25 mouse cellular contexts compared by ENCODE assay signal in the genomic region with DNA sequence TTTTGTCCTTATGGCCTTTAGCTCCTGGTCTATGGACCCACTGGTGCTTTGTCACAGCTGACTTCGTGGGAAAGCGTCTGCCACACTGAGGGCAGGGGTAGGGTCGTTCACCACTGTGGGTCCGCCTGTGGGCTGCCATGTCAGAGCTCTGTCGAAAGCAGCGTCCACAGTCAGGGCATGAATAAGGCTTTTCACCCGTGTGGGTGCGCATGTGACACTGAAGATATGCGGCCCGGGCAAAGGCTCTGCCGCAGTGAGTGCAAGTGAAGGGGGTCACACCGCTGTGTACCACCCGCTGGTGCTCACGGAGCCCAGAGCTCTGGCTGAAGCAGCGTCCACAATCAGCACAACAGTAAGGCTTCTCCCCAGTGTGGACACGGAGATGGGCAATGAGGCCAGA. TPM values are rescaled to one million over a fixed set of nuclear protein-coding genes. Genes with fewer than 3 reads are reported as not detected.
DNase-seq lines count a peak whose midpoint lies in the region; ATAC-seq and TF ChIP-seq lines count a peak whose summit lies in the region.
"Had no signal": no experiment of that assay in that cellular context is flagged by ENCODE, and none has a peak within 500 bp of the region (broad histone marks: within the 10 kb centered on the region; RNA-seq: fewer than 3 reads in every experiment).

No protein-coding gene starts in this region.

- TF ChIP-seq EP300 in ES-Bruce4 (IDR thresholded peaks at IDR 0.05; ENCODE audit: insufficient read depth, low read depth, low read length), result no peak

- 0 out of 2 replicates have a peak overlapping the region, but pooled peaks have one; percentile 76 for H3K4me2 ChIP-seq in neural tube, embryonic 15.5 days

- H3K4me1 ChIP-seq in neural tube, embryonic 15.5 days, result peaks cover 18% of the 10 kb centered on the region
- H3K4me1 ChIP-seq in ES-Bruce4 (ENCODE audit: control insufficient read depth, insufficient read depth, low read length), result peaks cover 2% of the 10 kb centered on the region

- H3K27me3 ChIP-seq in neural tube, embryonic 15.5 days (replicated peaks), result no peaks in the 10 kb centered on the region
- H3K27me3 ChIP-seq in ES-Bruce4 (ENCODE audit: control insufficient read depth, insufficient read depth, low read length, poor library complexity, severe bottlenecking), result no peaks in the 10 kb centered on the region
- H3K27me3 ChIP-seq: CH12.LX, Patski had no signal

- intact Hi-C loops in heart, postnatal 10 days (cut with DNase I), result no loop called here
- intact Hi-C loops in left cerebral cortex, postnatal 25 days (cut with DNase I), result no loop called here

- H3K27ac ChIP-seq in neural tube, embryonic 15.5 days (replicated peaks), result no peak overlapping the region
- no peak overlapping the region for H3K27ac ChIP-seq in ES-Bruce4 (ENCODE audit: insufficient read depth, low read length)
- H3K27ac ChIP-seq: forebrain, embryonic 10.5 days; forebrain, embryonic 13.5 days; hindbrain, embryonic 10.5 days; hindbrain, embryonic 13.5 days had no signal

- DNase-seq in heart, adult 11 months, result peak; percentile 90
- no peak for DNase-seq in heart, postnatal 10 days
- no peak for DNase-seq in neural tube, embryonic 10.5 days (ENCODE audit: extremely low spot score, low spot score)
- DNase-seq in left cerebral cortex, postnatal 25 days (ENCODE audit: low spot score in 2 of 2), result no peak
- DNase-seq in kidney, adult 9 months, result no peak
- DNase-seq: adrenal gland, postnatal 10 days; adrenal gland, postnatal 36 days; B cell, adult 2 months; cerebellum, adult 18-20 months; cerebellum, adult 9-10 months; cerebellum, postnatal 25 days; embryo, embryonic 11 days; gastrocnemius, postnatal 10 days; gastrocnemius, postnatal 36 days; heart, postnatal 36 days had no signal

- no peak overlapping the region for H3K4me3 ChIP-seq in neural tube, embryonic 15.5 days (replicated peaks)
- peak overlapping the region; percentile 2; the same call in 1 of the 2 replicates for H3K4me3 ChIP-seq in ES-Bruce4 (ENCODE audit: low read depth, low read length)
- H3K4me3 ChIP-seq: forebrain, embryonic 13.5 days had no signal

- TF ChIP-seq POLR2A in ES-Bruce4 (IDR thresholded peaks at IDR 0.05; ENCODE audit: insufficient read depth, low read length), result no peak

- H3K9ac ChIP-seq in neural tube, embryonic 15.5 days (replicated peaks), result no peak overlapping the region
- no peak overlapping the region for H3K9ac ChIP-seq in ES-Bruce4 (ENCODE audit: low read depth, poor library complexity, severe bottlenecking)
- H3K9ac ChIP-seq: forebrain, embryonic 13.5 days had no signal

- H3K36me3 ChIP-seq in neural tube, embryonic 15.5 days, result no peaks in the 10 kb centered on the region; the same call in 1 of the 2 replicates
- H3K36me3 ChIP-seq in ES-Bruce4 (ENCODE audit: control insufficient read depth, insufficient read depth, low read length, poor library complexity, severe bottlenecking), result no peaks in the 10 kb centered on the region; the same call in 1 of the 2 replicates

- no peak for ATAC-seq in neural tube, embryonic 15.5 days (ENCODE audit: low FRiP score)
- ATAC-seq: forebrain, embryonic 13.5 days; forebrain, embryonic 16.5 days; hindbrain, embryonic 16.5 days; Patski had no signal

- H3K9me3 ChIP-seq in neural tube, embryonic 15.5 days (replicated peaks), result no peaks in the 10 kb centered on the region
- H3K9me3 ChIP-seq in ES-Bruce4 (replicated peaks; ENCODE audit: control insufficient read depth, insufficient read depth, low read length, poor library complexity, severe bottlenecking), result no peaks in the 10 kb centered on the region
- H3K9me3 ChIP-seq: forebrain, embryonic 10.5 days; forebrain, embryonic 13.5 days; hindbrain, embryonic 10.5 days; hindbrain, embryonic 13.5 days had no signal

- TF ChIP-seq CTCF in ES-Bruce4 (IDR thresholded peaks at IDR 0.05; ENCODE audit: low read depth, low read length), result no peak

- WGBS in neural tube, embryonic 15.5 days, result 95% methylated on average over 16 of the region's 16 CpGs

RNA-seq across cellular contexts. Expression of gene E430018J23Rik, which starts 1.9 kb away (rescaled TPM):
- 1 to 10 TPM; 4.7 to 5.7 TPM for total RNA-seq in heart, postnatal 10 days (2021)
- polyA plus RNA-seq in neural tube, embryonic 15.5 days (2015; fragmentation: Nextera tagmentation; extraction: Ambion mirVana), result 5.0 and 5.2 TPM in 2 replicates
- 2.0 and 6.1 TPM in 2 replicates for polyA plus RNA-seq in ES-Bruce4 (2011; ENCODE audit: insufficient read depth, insufficient read length, low read depth, missing spikeins)
- 1 to 10 TPM; 6.6 to 7.9 TPM for total RNA-seq in left cerebral cortex, postnatal 25 days (2021)

RNA-seq across cellular contexts. Expression of gene 9130019O22Rik, which starts 4.6 kb away (rescaled TPM):
- total RNA-seq in heart, postnatal 10 days (2021), result 1 to 10 TPM; 2.9 to 3.2 TPM
- 4.4 and 4.8 TPM in 2 replicates for polyA plus RNA-seq in neural tube, embryonic 15.5 days (2015; fragmentation: Nextera tagmentation; extraction: Ambion mirVana)
- 1.7 and 2.1 TPM in 2 replicates for polyA plus RNA-seq in ES-Bruce4 (2011; ENCODE audit: insufficient read depth, insufficient read length, low read depth, missing spikeins)
- total RNA-seq in left cerebral cortex, postnatal 25 days (2021), result 1 to 10 TPM; 2.8 to 4.0 TPM

RNA-seq across cellular contexts. Expression of gene Zfp764, which starts 15.1 kb away (rescaled TPM):
- 1 to 10 TPM; 4.7 TPM for total RNA-seq in heart, postnatal 10 days (2021)
- polyA plus RNA-seq in neural tube, embryonic 15.5 days (2015; fragmentation: Nextera tagmentation; extraction: Ambion mirVana), result 4.2 and 6.3 TPM in 2 replicates
- 1.4 and 1.9 TPM in 2 replicates for polyA plus RNA-seq in ES-Bruce4 (2011; ENCODE audit: insufficient read depth, insufficient read length, low read depth, missing spikeins)
- 1 to 10 TPM; 4.5 TPM for total RNA-seq in left cerebral cortex, postnatal 25 days (2021)

RNA-seq across cellular contexts. Expression of gene Zfp747, which starts 15.7 kb away (rescaled TPM):
- 1 to 10 TPM; 5.5 to 5.6 TPM for total RNA-seq in heart, postnatal 10 days (2021)
- polyA plus RNA-seq in neural tube, embryonic 15.5 days (2015; fragmentation: Nextera tagmentation; extraction: Ambion mirVana), result 8.1 and 8.5 TPM in 2 replicates
- 4.2 and 7.5 TPM in 2 replicates for polyA plus RNA-seq in ES-Bruce4 (2011; ENCODE audit: insufficient read depth, insufficient read length, low read depth, missing spikeins)
- total RNA-seq in left cerebral cortex, postnatal 25 days (2021), result 1 to 10 TPM; 5.4 to 6.7 TPM

RNA-seq across cellular contexts. Expression of gene Zfp688, which starts 30.3 kb away (rescaled TPM):
- total RNA-seq in heart, postnatal 10 days (2021), result 1 to 10 TPM; 3.8 to 6.2 TPM
- 29.2 and 30.6 TPM in 2 replicates for polyA plus RNA-seq in neural tube, embryonic 15.5 days (2015; fragmentation: Nextera tagmentation; extraction: Ambion mirVana)
- 20.3 and 24.9 TPM in 2 replicates for polyA plus RNA-seq in ES-Bruce4 (2011; ENCODE audit: insufficient read depth, insufficient read length, low read depth, missing spikeins)
- total RNA-seq in left cerebral cortex, postnatal 25 days (2021), result 10 to 100 TPM; 13.0 to 16.8 TPM
